Mouse (Mus musculus) CD4-positive, CD25-positive, alpha-beta regulatory T cell, adult 2 months (primary cell): ENCODE measurements around the gene Astn2.
"Not testable (repeated sequence)": the region's sequence is repeated elsewhere in the genome, so short reads cannot be mapped to it uniquely, and the experiment has no call there.

Experiments
- DNase-seq: peaks from one replicate; pipeline ENCODE4 v3.0.0-alpha.2; 2012; ENCODE audit warnings: low read depth, low spot score

Astn2 gene

GRCm38 (mm10) chr4:65761658-65762057, 642.8 kb downstream of the Astn2 start:
- DNase-seq: no peak

- DNase-seq: no peak
Observed at GRCm38 (mm10) chr4:65758875-65759201, 645.6 kb downstream of the Astn2 start.

DNA sequence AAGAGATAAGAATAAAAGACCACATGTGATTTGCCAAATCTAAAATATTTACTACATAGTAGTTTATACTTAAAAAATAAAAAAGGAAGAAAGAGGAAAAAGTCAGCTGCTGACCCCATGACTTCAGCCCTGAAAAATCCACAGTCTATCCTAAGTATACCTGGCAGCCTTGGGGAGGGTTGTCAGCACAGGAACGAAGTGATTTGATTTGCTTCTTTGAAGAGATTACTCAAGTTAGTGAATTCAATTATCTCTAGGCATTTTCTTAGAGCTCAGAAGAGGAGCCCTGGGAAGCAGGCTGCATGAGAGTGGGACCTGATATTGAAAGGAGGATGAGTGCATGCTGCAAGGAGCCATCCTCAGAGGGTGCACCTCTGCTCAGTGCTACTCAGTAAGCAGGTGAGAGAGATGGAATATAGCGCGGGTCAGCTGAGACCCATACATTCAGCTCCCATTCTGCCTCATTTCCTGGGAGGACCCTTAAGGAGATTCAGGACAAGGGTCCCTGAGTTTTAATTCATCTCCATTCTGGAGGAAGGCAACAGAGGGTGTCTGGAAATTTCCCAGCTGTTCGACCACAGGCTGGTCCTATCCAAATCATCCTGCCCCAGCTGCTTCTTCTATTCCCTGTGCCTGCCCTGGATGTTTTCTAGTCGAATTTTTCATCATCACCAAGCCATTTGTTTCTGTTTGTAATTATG, 646.1 kb downstream of the Astn2 start:
- no peak for DNase-seq

DNA sequence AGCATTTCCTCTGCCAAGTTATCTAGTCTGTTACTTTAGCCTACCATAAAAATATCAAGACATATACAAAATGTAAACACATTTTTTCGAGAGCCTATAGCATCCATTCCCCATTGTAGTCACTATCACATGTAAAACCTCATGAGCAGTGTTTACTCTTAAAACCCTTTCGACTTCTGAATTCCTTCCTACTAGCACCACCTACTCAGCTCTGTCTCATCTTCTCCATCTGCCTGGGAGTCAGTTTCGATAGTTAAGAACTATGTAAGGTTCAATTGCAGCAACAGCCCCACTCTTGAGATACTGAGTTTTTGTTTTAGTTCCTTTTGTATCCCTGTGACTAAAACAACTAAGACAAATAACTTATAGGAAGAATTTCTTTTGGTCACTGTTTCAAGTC, 651.5 kb downstream of the Astn2 start:
- no peak for DNase-seq

- no peak for DNase-seq
Observed at GRCm38 (mm10) chr4:65744788-65745187, 659.6 kb downstream of the Astn2 start.

GRCm38 (mm10) chr4:65744088-65744610, 660.3 kb downstream of the Astn2 start:
- DNase-seq: no peak

DNA sequence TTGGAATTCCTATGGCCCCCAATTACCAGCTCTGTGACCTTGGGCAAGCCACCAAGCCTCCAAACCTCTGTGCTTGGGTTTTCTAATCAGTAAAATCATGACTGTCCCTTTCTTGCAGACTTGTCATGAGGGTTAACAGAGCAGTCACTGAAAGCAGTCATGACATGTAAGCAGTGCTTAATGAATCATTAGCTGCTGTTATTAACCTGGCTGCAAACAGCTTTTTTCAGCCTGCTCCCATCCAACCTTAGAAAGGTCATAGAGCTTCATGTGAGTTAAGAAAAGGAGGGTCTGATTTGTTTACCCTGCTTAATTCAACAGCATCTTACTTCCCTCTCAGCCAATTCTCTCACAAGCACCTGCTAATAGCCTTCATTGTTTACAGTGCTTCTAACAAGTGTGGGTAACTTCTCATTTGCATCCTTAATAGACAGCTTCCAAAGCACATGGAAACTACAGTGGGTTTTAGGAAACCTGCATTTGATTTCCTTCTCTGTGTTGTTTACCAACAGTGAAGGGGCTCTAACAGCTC, 661.2 kb downstream of the Astn2 start:
- no peak for DNase-seq

DNA sequence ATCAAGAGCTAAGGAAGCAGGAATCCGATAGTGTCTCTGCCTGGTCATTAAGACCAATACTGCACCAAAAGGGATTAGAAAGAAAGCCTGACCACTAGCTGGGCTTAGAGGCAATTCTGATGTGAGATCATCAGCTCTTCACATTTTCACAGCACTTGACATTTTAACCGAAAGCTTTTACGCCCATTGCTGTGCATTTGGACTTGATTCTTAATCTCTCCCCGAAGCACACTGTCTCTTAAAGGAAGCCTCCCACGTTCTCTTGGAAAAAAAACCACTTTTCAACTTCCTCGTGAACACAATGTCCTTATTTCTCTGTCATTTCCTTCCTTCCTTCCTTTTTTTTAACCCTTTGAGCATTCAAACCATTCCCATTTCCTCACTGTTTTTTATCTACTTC, 680.0 kb downstream of the Astn2 start:
- DNase-seq: no peak

DNA sequence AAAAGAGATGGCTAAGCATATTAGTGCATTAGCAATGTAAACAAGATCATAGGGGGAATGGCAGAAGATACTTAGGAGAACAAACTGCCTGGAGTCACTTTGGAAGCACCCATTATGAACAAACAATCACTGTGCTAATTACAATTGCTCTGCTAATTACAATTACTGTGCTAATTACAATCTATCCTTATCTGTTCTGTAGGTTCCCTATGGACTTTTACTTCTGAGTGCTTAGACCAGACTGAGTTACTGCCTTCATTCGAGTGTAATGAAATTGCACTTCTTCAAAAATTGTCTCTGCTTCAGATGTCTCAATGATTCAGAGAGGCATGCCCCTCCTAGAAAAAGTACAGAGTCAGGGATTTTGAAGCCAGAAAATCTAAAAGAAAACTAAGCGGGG, 684.8 kb downstream of the Astn2 start:
- no peak for DNase-seq

GRCm38 (mm10) chr4:65717899-65718298, 686.5 kb downstream of the Astn2 start:
- DNase-seq: no peak

- DNase-seq: no peak
Observed at GRCm38 (mm10) chr4:65716086-65716485, 688.3 kb downstream of the Astn2 start.

DNA sequence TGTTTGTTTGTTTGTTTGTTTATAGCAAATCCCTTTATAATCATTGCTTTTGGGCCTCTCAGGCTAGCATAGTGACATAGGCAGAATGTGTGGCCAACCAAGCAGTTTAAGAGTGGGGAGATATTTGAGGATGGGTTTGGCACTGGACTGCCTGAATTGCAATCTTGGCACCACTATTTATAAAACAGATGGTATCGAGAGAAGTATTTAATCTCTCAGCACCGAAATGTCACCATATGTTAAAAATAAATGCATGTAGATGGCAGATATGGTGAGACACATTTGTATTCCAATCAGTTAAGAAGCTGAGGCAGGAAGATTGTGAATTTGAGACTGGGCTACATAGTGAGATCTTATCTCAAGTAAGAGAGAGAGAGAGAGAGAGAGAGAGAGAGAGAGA, 692.7 kb downstream of the Astn2 start:
- DNase-seq: no peak

GRCm38 (mm10) chr4:65710623-65711022, 693.8 kb downstream of the Astn2 start:
- DNase-seq: no peak

DNA sequence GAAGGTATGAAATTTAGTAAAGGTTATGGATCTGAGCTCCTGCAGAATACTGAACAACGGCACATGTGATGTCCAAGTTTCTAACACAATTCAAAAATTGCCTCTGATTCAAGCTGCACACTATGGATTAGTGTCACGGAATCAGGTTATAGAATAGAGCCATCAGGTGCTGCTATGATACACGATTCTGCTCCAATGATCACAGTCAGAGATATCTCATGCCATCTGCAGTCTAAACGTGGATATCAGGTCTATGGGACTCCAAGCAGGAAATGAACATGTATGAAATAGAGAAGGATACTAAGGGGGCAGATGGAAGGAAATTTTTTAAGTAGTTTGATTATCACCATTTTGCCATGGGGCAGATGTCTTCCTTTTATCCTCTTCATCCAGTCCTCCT, 702.6 kb downstream of the Astn2 start:
- DNase-seq: no peak

GRCm38 (mm10) chr4:65699743-65700361, 704.6 kb downstream of the Astn2 start:
- no peak for DNase-seq

DNA sequence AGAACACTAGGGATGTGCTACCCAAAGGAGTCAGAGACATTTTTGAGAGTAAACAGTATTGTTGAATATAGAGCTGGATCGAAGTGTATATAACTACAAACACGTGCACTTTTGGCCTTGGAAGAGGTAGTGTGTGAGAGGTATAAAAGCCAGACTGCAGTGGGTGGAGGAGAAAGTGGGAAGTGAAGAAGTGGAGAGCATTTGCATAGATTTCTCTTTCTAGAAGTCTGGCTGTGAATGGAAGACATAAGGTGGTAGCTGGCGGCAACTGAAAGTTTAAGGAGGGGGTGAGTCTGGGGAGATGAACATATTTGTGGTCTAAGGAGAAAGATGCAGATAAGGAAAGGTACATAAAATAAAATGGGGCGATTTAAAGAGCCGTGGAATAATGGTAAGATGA, 709.2 kb downstream of the Astn2 start:
- no peak for DNase-seq

DNA sequence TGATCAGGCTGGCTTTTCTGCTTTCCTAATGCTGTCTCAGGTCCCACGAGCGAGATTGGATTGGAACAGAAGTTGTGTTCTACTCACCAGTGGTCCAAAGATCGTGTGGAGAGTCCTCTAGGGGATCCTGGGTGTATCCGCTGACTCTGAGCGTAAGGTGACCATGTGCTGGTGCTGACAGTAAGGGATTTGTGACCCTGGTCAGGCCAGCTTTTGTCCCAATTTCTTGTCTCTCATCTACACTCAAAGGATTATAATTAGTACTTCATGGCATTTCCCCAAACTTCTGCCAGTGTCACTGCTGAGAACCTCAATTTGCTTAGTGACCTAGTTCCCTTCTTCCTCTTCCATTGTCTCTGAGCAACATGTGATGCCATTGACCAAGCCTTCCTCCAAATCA, 710.4 kb downstream of the Astn2 start:
- no peak for DNase-seq

DNA sequence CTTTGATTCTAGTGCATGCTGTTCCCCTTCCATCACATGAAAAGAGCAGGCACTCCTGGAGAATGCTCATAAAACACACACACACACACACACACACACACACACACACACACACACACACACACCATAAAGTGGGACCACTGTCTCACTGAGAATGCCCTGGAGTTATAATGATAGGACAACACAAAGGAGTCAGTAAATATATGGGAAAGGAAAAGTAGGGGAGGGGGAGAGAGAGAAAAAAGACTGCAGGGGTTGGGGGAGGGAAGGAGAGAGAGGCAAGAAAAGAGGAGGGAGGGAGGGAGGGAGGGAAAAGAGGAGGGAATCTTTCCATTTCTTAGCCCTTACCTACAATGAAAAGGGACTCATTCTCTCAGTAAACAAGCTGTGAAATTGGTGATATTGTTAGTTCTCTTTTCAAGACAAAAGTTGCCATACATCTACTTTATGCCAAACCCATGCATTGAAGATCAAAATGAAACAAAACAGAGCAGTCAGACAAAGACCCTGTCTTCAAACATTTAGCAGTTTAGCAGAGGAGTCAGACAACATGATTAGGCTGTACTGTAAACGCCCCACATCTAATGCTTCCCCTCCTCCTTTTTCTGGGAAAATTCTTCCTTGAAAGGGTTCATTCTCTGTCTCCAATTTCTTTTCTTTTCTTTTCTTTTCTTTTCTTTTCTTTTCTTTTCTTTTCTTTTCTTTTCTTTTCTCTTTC, 717.2 kb downstream of the Astn2 start:
- no peak for DNase-seq

- DNase-seq: no peak
Observed at GRCm38 (mm10) chr4:65686258-65687005, 718.0 kb downstream of the Astn2 start.

DNA sequence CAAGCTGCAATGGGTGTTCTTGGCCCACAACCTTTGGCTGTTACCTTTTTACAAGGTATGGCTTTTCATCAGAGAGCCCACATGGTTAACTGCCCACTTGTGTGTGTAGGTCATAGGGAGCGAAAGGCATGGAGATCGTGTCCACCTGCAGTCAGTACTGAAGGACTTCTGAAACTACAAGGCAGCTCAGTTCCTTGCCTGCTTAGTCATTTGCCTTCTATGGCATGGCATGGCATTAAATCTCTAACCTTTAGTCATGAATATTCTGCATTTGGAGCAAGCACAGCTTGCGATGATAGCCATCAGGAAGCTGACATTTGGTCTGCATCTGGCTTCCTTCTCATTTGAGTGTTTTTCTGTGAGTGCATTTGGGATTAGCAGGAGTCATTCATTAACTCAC, 720.0 kb downstream of the Astn2 start:
- no peak for DNase-seq

GRCm38 (mm10) chr4:65679786-65680185, 724.6 kb downstream of the Astn2 start:
- not testable (repeated sequence) for DNase-seq

GRCm38 (mm10) chr4:65678929-65679328, 725.5 kb downstream of the Astn2 start:
- no peak for DNase-seq
